Mouse (Mus musculus) embryonic facial prominence, embryonic 15.5 days (tissue): ENCODE measurements at regions not wholly inside any gene's neighbourhood (a gene's known extent, or its start where the extent isn't known, plus 50 kb on each side); places are given as distances from the start of the nearest gene placed in this dataset.

Source experiments
- ATAC-seq: fragments of 200-750 bp; cut with Nextera tagmentation; 2 replicates; pipeline ENCODE4 v1.8.0; 2017; ENCODE audit warnings: low read depth, moderate TSS enrichment; ENCODE audit not compliant: insufficient number of reproducible peaks, low FRiP score, low TSS enrichment
- H3K27ac ChIP-seq: fragments of 300-500 bp; sonication (generic); replicated peaks from 2 replicates; pipeline ENCODE4 v1.5.1; 2015; ENCODE audit warnings: mild to moderate bottlenecking, inconsistent platforms
- H3K27me3 ChIP-seq: fragments of 300-500 bp; sonication (generic); 2 replicates; pipeline ENCODE4 v1.6.1; 2015; ENCODE audit warnings: inconsistent platforms
- H3K36me3 ChIP-seq: fragments of 300-500 bp; sonication (generic); 2 replicates; pipeline ENCODE4 v1.6.1; 2015; ENCODE audit warnings: mild to moderate bottlenecking, inconsistent platforms
- H3K4me1 ChIP-seq: fragments of 300-500 bp; sonication (generic); 2 replicates; pipeline ENCODE4 v1.6.1; 2015; ENCODE audit warnings: inconsistent platforms
- H3K4me2 ChIP-seq: fragments of 300-500 bp; sonication (generic); replicated peaks from 2 replicates; pipeline ENCODE4 v1.6.1; 2015; ENCODE audit warnings: mild to moderate bottlenecking, inconsistent platforms
- H3K4me3 ChIP-seq: fragments of 300-500 bp; sonication (generic); replicated peaks from 2 replicates; pipeline ENCODE4 v1.5.1; 2015; ENCODE audit warnings: mild to moderate bottlenecking, inconsistent platforms
- H3K9ac ChIP-seq: fragments of 300-500 bp; sonication (generic); 2 replicates; pipeline ENCODE4 v1.6.1; 2015; ENCODE audit warnings: inconsistent platforms
- H3K9me3 ChIP-seq: fragments of 300-500 bp; sonication (generic); replicated peaks from 2 replicates; pipeline ENCODE4 v1.6.1; 2016; ENCODE audit warnings: inconsistent platforms
- WGBS: fragments of 180-500 bp; shearing (Covaris S2); methylation state at CpG from one replicate; pipeline ENCODE4 v1.1.7; 2015; 5-methylcytosine and 5-hydroxymethylcytosine counted together

DNA sequence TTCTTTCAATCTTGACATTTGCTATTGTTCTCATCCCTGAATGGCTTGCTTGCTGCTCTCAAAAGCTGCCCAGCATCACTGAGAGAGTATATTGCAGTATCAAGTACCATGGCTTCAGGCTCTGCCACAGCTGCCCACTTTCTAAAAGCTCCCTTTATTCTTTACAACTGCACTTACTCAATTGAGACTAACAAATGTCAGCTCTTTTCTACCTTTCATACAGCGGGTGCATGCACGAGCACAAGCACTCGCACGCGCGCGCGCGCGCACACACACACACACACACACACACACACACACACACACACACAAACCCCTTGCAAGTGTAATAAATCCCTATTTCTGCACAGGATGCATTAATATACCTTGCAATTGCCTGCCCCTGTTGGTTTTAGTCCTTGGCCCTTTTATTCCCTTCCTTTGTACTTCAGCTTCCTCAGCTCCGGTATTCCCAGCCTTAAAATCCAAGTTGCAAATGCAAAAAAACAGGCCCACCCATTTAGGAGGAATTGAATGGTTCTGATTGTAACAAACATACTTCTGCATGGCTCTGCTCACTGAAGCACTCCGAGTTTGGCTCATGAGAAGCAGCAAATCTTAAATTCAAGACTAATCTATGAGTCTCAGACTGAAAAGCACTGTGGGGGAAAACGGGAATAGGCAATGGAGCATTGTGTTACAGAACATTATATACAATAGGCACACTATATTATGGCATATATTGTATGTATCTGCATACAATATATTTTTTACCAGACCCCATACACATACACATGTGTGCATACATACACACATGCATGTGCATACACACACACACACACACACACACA, 447.7 kb upstream of the Btbd3 start:
- no peak overlapping the region for H3K27ac ChIP-seq
- H3K27me3 ChIP-seq: no peaks in the 10 kb centered on the region
- WGBS: 75% methylated on average over 13 of the region's 13 CpGs
- no peak overlapping the region for H3K4me3 ChIP-seq
- no peak for ATAC-seq
- no peaks in the 10 kb centered on the region for H3K36me3 ChIP-seq
- H3K9me3 ChIP-seq: no peaks in the 10 kb centered on the region
- no peak overlapping the region for H3K9ac ChIP-seq
- H3K4me1 ChIP-seq: no peaks in the 10 kb centered on the region
- no peak overlapping the region for H3K4me2 ChIP-seq

GRCm38 (mm10) chr2:137807594-137808295, 448.6 kb upstream of the Btbd3 start:
- no peak overlapping the region for H3K4me3 ChIP-seq
- WGBS: 64% methylated on average over 5 of the region's 5 CpGs
- no peaks in the 10 kb centered on the region for H3K9me3 ChIP-seq
- H3K27me3 ChIP-seq: no peaks in the 10 kb centered on the region
- H3K36me3 ChIP-seq: no peaks in the 10 kb centered on the region
- no peak overlapping the region for H3K4me2 ChIP-seq
- ATAC-seq: no peak
- no peaks in the 10 kb centered on the region for H3K4me1 ChIP-seq
- H3K27ac ChIP-seq: no peak overlapping the region
- H3K9ac ChIP-seq: no peak overlapping the region

- no peaks in the 10 kb centered on the region for H3K36me3 ChIP-seq
- no peak overlapping the region for H3K9ac ChIP-seq
- 77% methylated on average over 2 of the region's 2 CpGs for WGBS
- H3K9me3 ChIP-seq: no peaks in the 10 kb centered on the region
- H3K4me2 ChIP-seq: no peak overlapping the region
- ATAC-seq: no peak
- no peaks in the 10 kb centered on the region for H3K27me3 ChIP-seq
- H3K4me3 ChIP-seq: no peak overlapping the region
- no peak overlapping the region for H3K27ac ChIP-seq
- no peaks in the 10 kb centered on the region for H3K4me1 ChIP-seq
Measured at GRCm38 (mm10) chr2:137794841-137795240, 461.5 kb upstream of the Btbd3 start.

- no peaks in the 10 kb centered on the region for H3K27me3 ChIP-seq
- H3K9me3 ChIP-seq: no peaks in the 10 kb centered on the region
- no peaks in the 10 kb centered on the region for H3K36me3 ChIP-seq
- no peak overlapping the region for H3K4me2 ChIP-seq
- H3K4me1 ChIP-seq: no peaks in the 10 kb centered on the region
- ATAC-seq: peak; percentile 34; the same call in 1 of the 2 replicates
- no peak overlapping the region for H3K4me3 ChIP-seq
- H3K9ac ChIP-seq: no peak overlapping the region
- WGBS: 56% methylated on average over 6 of the region's 6 CpGs
- H3K27ac ChIP-seq: no peak overlapping the region
Measured at GRCm38 (mm10) chr2:137784091-137784490, 472.3 kb upstream of the Btbd3 start.

DNA sequence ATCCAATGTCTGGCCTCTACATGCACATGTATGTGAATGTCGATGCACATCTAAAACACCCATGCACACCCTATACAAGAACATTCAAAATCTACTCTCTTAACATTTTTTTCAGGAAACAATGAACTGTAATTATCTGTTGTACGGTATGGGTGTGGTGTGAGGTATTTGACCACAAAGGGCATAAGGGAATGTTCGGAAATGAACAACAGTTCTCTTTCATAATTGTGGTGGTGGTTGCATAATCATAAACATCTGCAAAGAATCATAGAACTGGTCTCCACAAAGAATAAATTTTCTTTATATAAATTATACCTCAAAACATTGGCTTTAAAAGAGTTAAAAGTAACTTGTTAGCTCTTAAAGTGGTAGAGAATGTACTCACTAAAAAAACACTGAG, 478.9 kb upstream of the Btbd3 start:
- H3K4me1 ChIP-seq: no peaks in the 10 kb centered on the region
- no peak overlapping the region for H3K27ac ChIP-seq
- H3K9ac ChIP-seq: no peak overlapping the region
- no peaks in the 10 kb centered on the region for H3K9me3 ChIP-seq
- ATAC-seq: no peak
- H3K4me3 ChIP-seq: no peak overlapping the region
- no peaks in the 10 kb centered on the region for H3K36me3 ChIP-seq
- H3K4me2 ChIP-seq: no peak overlapping the region
- WGBS: 50% methylated on average over 3 of the region's 3 CpGs
- no peaks in the 10 kb centered on the region for H3K27me3 ChIP-seq

DNA sequence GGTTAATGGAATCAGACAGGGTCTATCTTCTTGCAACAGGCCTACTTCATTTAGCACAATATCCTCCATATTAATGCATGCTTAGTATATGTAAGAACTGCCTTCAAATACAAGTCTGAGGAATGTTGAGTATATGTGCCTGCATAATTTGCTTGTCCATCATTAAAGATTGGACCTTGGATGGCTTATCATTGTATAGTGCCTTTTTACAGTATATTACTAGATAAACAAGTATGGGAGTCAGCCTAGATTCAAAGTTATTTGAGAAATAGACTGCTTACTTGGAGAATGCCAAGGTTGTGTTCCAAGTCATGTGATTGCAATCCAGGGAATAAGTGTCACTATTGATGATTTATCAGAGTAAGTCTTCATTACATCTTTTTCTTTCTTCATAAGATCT, 491.6 kb upstream of the Btbd3 start:
- Histone ChIP-seq H3K4me1 (no peaks in the 10 kb centered on the region), H3K9ac (no peak overlapping the region), H3K4me3 (no peak overlapping the region), H3K9me3 (no peaks in the 10 kb centered on the region), H3K27me3 (no peaks in the 10 kb centered on the region), H3K27ac (no peak overlapping the region), H3K36me3 (no peaks in the 10 kb centered on the region), H3K4me2 (no peak overlapping the region)
- no peak for ATAC-seq

DNA sequence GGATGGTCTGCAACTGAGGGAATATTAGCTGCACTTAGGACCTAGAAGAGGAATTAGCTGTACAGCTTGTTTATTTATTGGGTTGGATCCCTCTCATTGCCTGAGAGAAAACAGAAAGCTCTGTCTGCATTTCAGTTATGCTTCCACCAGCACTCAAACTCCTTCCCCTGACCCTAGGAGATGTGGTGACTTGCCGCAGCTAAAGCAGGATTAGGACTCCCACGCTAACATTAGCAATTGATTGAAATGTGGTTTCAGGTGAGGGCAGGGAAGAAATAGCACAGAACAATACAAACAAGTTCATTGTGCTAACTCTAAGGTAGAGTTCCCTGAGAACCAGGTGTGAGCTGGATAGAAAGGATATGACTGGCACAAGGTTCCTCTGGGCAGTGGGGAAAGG, 496.9 kb upstream of the Btbd3 start:
- Histone ChIP-seq H3K9ac (no peak overlapping the region), H3K9me3 (no peaks in the 10 kb centered on the region), H3K36me3 (no peaks in the 10 kb centered on the region), H3K4me3 (no peak overlapping the region), H3K4me1 (peaks cover 10% of the 10 kb centered on the region; the same call in 1 of the 2 replicates), H3K27ac (no peak overlapping the region), H3K27me3 (no peaks in the 10 kb centered on the region), H3K4me2 (no peak overlapping the region)
- ATAC-seq: no peak
- 66% methylated on average over 2 of the region's 2 CpGs for WGBS

- WGBS: 64% methylated on average over 4 of the region's 4 CpGs
- Histone ChIP-seq H3K27me3 (no peaks in the 10 kb centered on the region), H3K4me1 (peaks cover 10% of the 10 kb centered on the region; the same call in 1 of the 2 replicates), H3K4me3 (no peak overlapping the region), H3K36me3 (no peaks in the 10 kb centered on the region), H3K9me3 (no peaks in the 10 kb centered on the region), H3K27ac (no peak overlapping the region), H3K4me2 (no peak overlapping the region), H3K9ac (no peak overlapping the region)
- ATAC-seq: no peak
Measured at GRCm38 (mm10) chr2:137758389-137758788, 498.0 kb upstream of the Btbd3 start.

DNA sequence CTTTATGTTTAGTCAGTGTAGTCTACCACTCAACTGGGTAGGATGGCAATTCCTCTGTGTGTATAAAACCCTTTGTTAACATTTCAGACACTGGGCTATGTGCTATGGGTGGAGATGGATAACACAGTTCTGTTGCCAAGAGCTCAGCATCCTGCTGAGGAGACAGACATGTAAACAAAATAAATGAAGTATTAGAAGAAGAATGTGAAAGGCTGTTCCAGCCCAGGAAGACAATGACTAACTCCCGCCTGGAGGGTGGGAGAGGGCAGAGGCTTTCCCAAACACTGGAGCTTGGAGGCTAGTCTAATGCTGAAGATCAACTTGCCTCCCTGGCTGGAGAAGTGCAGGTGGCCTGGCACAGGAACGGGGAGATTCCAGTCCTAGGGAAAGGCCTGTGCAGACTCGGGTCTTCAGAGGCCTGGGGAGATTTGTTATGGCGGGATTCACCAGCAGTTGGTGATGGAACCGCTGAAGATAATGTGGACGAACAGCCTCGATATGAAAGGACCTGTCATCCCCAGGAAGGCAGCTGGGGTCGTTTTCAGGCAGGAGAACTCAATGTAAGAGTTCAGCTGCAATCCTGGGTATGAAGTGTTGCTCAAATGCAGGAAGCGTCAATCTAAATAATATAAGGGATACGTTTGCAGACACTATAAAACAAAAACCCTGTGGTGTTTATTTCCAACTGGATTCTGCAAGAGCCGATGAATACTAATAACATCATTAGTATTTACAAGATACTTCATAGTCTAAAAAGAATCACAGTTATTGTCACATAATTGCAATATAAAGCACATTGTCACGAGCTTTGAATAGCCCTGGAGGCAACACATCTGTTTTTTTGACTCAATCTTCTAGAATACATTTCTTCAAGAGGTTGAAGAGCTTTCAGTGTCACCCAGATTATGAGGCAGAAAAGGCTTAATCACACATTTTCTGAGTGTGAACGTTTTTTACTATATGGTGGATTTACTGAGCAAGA, 498.8 kb upstream of the Btbd3 start:
- ATAC-seq: no peak
- no peak overlapping the region for H3K4me3 ChIP-seq
- H3K27me3 ChIP-seq: no peaks in the 10 kb centered on the region
- peaks cover 10% of the 10 kb centered on the region; the same call in 1 of the 2 replicates for H3K4me1 ChIP-seq
- no peaks in the 10 kb centered on the region for H3K36me3 ChIP-seq
- H3K4me2 ChIP-seq: no peak overlapping the region
- peak overlapping the region; percentile 11; the same call in 1 of the 2 replicates for H3K27ac ChIP-seq
- WGBS: 48% methylated on average over 13 of the region's 13 CpGs
- no peaks in the 10 kb centered on the region for H3K9me3 ChIP-seq
- H3K9ac ChIP-seq: no peak overlapping the region

GRCm38 (mm10) chr2:137756220-137756619, 500.1 kb upstream of the Btbd3 start:
- Histone ChIP-seq H3K4me1 (peaks cover 10% of the 10 kb centered on the region; the same call in 1 of the 2 replicates), H3K9me3 (no peaks in the 10 kb centered on the region), H3K4me2 (peak overlapping the region; percentile 15; the same call in 1 of the 2 replicates), H3K36me3 (no peaks in the 10 kb centered on the region), H3K9ac (no peak overlapping the region), H3K4me3 (no peak overlapping the region), H3K27ac (peak overlapping the region; percentile 52; the same call in 1 of the 2 replicates), H3K27me3 (no peaks in the 10 kb centered on the region)
- ATAC-seq: no peak
- WGBS: 14% methylated on average over 3 of the region's 3 CpGs

GRCm38 (mm10) chr2:137754481-137754880, 501.9 kb upstream of the Btbd3 start:
- WGBS: 83% methylated on average over 3 of the region's 3 CpGs
- no peaks in the 10 kb centered on the region for H3K9me3 ChIP-seq
- no peak overlapping the region for H3K4me3 ChIP-seq
- no peak for ATAC-seq
- H3K36me3 ChIP-seq: no peaks in the 10 kb centered on the region
- H3K27me3 ChIP-seq: no peaks in the 10 kb centered on the region
- peaks cover 10% of the 10 kb centered on the region; the same call in 1 of the 2 replicates for H3K4me1 ChIP-seq
- H3K9ac ChIP-seq: no peak overlapping the region
- H3K27ac ChIP-seq: no peak overlapping the region
- no peak overlapping the region for H3K4me2 ChIP-seq
